Mouse (Mus musculus) CH12.LX (cell line): ENCODE data around the gene Vps35l.

ENCODE experiments used
- CTCF ChIP-seq, 2 experiments: IDR thresholded peaks in 1 of 2; conservative IDR thresholded peaks in 1 of 2; 2 replicates each; pipeline ENCODE4 v1.5.1; 2011 to 2012; ENCODE audit warnings: low read depth in 2 of 2, low read length in 2 of 2, improper control_type of control experiment in 1 of 2, inconsistent platforms in 1 of 2, mild to moderate bottlenecking in 1 of 2, moderate library complexity in 1 of 2
- EP300 ChIP-seq: IDR thresholded peaks from 2 replicates; pipeline ENCODE4 v1.6.1; 2011; ENCODE audit warnings: low read length, improper control_type of control experiment
- MAZ ChIP-seq: IDR thresholded peaks from 2 replicates; pipeline ENCODE4 v1.6.1; 2012; ENCODE audit warnings: low read depth, mild to moderate bottlenecking, inconsistent platforms, low read length, improper control_type of control experiment, moderate library complexity
- NELFE ChIP-seq: IDR thresholded peaks from 2 replicates; pipeline ENCODE4 v1.6.1; 2011; ENCODE audit warnings: low read depth, low read length, improper control_type of control experiment
- POLR2A ChIP-seq: IDR thresholded peaks from 2 replicates; pipeline ENCODE4 v1.6.1; 2011; ENCODE audit warnings: low read depth, mild to moderate bottlenecking, improper control_type of control experiment, low read length
- RCOR1 ChIP-seq: conservative IDR thresholded peaks from 2 replicates; pipeline ENCODE4 v1.6.1; 2012; ENCODE audit warnings: low read depth, mild to moderate bottlenecking, inconsistent platforms, low read length, improper control_type of control experiment
- SIN3A ChIP-seq: IDR thresholded peaks from 2 replicates; pipeline ENCODE4 v1.6.1; 2012; ENCODE audit warnings: low read length, improper control_type of control experiment, inconsistent platforms
- TCF12 ChIP-seq: IDR thresholded peaks from 2 replicates; pipeline ENCODE4 v1.6.1; 2014; ENCODE audit warnings: low read depth, mild to moderate bottlenecking, inconsistent platforms, low read length, improper control_type of control experiment
- ZMIZ1 ChIP-seq: IDR thresholded peaks from 2 replicates; pipeline ENCODE4 v1.6.1; 2012; ENCODE audit warnings: low read depth, mild to moderate bottlenecking, inconsistent platforms, low read length, improper control_type of control experiment
- ZNF384 ChIP-seq: IDR thresholded peaks from 2 replicates; pipeline ENCODE4 v1.6.1; 2012; ENCODE audit warnings: low read depth, low read length, improper control_type of control experiment, inconsistent platforms

DNA sequence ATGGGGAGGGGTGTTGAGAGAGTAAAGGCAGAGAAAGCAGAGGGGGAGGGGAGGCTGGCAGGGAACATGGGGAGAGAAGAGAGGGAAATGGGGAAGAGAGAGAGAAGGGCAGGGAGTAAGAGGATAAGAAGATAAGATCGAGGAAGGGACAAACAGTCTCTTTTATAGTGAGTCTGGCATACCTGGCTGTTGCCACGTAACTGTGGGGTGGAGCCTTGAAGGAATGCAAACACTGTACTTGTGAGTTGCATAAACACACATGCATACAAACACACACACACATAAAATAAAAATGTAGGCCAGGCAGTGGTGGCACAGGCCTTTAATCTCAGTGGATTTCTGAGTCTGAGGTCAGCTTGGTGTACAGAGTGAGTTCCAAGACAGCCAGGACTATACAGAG, 32.8 kb upstream of the Vps35l start:
- TF ChIP-seq TCF12, result no peak
- TF ChIP-seq RCOR1, result no peak
- no peak for TF ChIP-seq MAZ
- no peak for TF ChIP-seq EP300
- TF ChIP-seq CTCF (conservative IDR thresholded peaks at IDR 0.05 in 1 of 2, IDR thresholded peaks at IDR 0.05 in 1 of 2; ENCODE audit: low read depth in 2 of 2, low read length in 2 of 2), result no peak
- no peak for TF ChIP-seq ZNF384
- no peak for TF ChIP-seq POLR2A
- TF ChIP-seq NELFE, result no peak
- no peak for TF ChIP-seq SIN3A
- TF ChIP-seq ZMIZ1, result no peak
